Mouse (Mus musculus): ENCODE data around the gene Mcidas. TPM values are rescaled to one million over a fixed set of nuclear protein-coding genes. Genes with fewer than 3 reads are reported as not detected.

Gene Mcidas
- polyA plus RNA-seq (2014; fragmentation: Illumina TruSeq; extraction: RNeasy Lipid Tissue Mini Kit (QIAGEN cat#74804); ENCODE audit: low read depth, low replicate concordance), result not detected

DNA sequence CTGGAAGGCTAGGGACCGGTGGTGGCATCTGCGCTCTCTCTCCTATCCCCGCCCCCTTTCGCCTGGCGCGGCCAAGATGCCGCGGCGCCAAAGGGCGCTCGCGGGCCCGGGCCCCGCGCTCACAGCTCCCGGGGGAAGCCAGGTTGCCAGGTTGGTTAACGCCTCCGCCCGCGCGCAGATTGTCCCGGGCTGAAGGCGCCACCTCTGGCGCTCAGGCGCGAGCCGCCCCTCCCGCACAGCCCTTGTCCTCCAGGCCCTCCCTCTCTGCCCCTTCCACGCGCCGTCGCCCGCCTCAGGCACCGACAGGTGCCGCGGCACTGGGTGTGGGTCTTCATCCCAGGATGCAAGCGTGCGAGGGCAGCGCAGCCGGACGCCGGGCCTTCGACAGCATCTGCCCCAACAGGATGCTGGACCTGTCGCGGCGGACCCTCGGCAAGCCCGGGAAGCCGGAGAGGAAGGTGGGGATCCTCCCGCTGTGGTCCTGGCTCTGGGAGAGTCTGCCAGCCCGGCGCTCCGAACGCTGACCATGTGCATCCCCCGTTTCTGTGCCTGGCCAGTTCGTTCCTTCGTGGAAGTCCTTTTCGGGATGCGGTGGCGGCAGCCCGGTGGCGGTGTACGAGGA is at the start of gene Mcidas:
Mcidas (plus strand) TSS at position 315 of the 622 bp plus-strand sequence.

DNA sequence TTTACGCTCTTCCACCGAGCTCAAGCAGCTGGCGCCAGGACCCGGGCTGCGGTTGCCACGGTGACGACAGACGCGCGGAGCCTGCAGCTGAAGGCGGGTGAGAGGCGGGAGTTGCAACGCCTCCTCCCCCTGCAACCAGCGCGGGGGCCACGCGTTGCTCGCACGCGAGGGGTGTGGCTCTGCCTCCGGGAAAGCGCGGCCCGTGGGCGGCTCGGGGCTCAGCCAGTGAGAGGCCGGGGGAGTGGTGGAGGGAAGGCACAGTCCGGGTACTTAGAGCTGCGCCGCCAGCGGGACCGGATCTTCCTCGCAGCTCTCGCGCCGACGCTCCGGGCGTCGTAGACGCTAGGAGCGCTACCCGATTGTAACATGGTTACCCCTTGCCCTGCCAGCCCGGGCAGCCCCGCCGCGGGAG is 6.1 kb upstream of the Mcidas start, which contains the start of gene Ccno:
Ccno (plus strand) TSS at position 271 of the 412 bp plus-strand sequence.

DNA sequence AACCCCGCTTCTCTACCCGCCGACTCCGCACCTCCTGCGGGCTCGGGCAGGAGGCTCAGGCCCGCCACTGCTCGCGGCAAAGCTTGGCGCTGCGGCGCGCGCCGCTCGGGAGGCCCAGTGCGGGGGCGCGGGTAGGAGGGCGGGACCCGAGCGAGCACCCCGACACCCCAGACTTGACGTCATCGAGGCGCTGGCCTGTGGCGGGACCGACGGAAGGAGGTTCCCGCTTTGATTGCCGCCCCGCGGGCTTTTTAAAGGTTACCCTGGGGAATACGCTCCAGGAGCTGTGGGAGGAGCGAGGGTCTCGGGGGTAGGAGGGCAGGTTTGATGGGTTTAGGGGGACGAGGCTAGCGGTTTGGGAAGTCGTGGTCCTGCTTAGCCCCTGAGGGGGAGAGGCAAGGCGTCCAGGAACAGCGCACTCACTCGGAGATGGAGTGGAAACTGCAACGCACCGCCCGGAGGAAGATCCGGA is 41.3 kb downstream of the Mcidas start, which contains the start of gene Cdc20b:
Cdc20b (plus strand) TSS at position 162 of the 472 bp plus-strand sequence.

DNA sequence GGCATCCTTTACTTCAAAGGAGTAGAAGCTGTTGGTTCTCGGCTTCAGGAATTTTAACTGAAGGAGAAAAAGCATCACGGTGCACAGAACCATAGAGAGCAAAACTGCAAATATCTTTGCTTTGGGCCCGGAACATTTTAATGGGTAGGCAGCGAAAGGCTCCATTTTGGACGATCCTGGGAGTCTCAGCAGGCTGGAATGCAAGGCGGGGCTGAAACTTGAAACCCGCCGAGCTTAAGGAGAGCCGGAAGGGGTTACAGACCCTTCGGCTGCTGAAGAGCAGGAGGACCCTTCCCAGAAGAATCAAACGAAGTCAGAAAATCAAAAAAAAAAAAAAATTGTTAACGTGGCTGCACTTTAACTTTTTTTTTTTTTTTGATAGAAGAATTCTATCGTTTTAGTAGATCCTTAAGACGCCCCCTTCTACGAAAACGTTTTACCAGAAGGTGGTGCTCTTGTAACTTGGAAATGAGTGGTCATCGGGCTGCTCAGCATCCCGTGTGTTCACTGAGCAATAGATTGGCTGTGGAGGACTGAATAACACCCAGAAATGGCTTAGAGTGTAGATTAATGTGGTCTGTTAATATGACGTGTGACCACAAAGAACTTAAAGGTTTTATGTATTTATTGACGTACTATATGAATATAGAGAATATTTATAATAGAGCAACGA is 52.7 kb downstream of the Mcidas start, which contains the start of gene Gpx8:
Gpx8 (minus strand) TSS at position 200 of the 673 bp plus-strand sequence.

Other genes with a start within 250 kb of the Mcidas start
- gene Plpp1, start 193.1 kb upstream of the Mcidas start, polyA plus RNA-seq (2014; fragmentation: Illumina TruSeq; extraction: RNeasy Lipid Tissue Mini Kit (QIAGEN cat#74804); ENCODE audit: low read depth, low replicate concordance), result 735 TPM
- gene Mtrex, start 66.4 kb upstream of the Mcidas start, polyA plus RNA-seq (2014; fragmentation: Illumina TruSeq; extraction: RNeasy Lipid Tissue Mini Kit (QIAGEN cat#74804); ENCODE audit: low read depth, low replicate concordance), result 122 TPM
- gene Dhx29, start 66.4 kb upstream of the Mcidas start, polyA plus RNA-seq (2014; fragmentation: Illumina TruSeq; extraction: RNeasy Lipid Tissue Mini Kit (QIAGEN cat#74804); ENCODE audit: low read depth, low replicate concordance), result 50.7 TPM
- not detected for gene Ccno, start 6.0 kb upstream of the Mcidas start, polyA plus RNA-seq (2014; fragmentation: Illumina TruSeq; extraction: RNeasy Lipid Tissue Mini Kit (QIAGEN cat#74804); ENCODE audit: low read depth, low replicate concordance)
- gene Cdc20b, start 41.3 kb downstream of the Mcidas start, polyA plus RNA-seq (2014; fragmentation: Illumina TruSeq; extraction: RNeasy Lipid Tissue Mini Kit (QIAGEN cat#74804); ENCODE audit: low read depth, low replicate concordance), result not detected
- 309 TPM for gene Gpx8, start 52.6 kb downstream of the Mcidas start, polyA plus RNA-seq (2014; fragmentation: Illumina TruSeq; extraction: RNeasy Lipid Tissue Mini Kit (QIAGEN cat#74804); ENCODE audit: low read depth, low replicate concordance)
- gene Gzma, start 107.1 kb downstream of the Mcidas start, polyA plus RNA-seq (2014; fragmentation: Illumina TruSeq; extraction: RNeasy Lipid Tissue Mini Kit (QIAGEN cat#74804); ENCODE audit: low read depth, low replicate concordance), result 5.0 TPM
- 55.2 TPM for gene Esm1, start 215.8 kb downstream of the Mcidas start, polyA plus RNA-seq (2014; fragmentation: Illumina TruSeq; extraction: RNeasy Lipid Tissue Mini Kit (QIAGEN cat#74804); ENCODE audit: low read depth, low replicate concordance)
- gene Gzmk, start 232.1 kb downstream of the Mcidas start, polyA plus RNA-seq (2014; fragmentation: Illumina TruSeq; extraction: RNeasy Lipid Tissue Mini Kit (QIAGEN cat#74804); ENCODE audit: low read depth, low replicate concordance), result not detected